In genomic region chr11:98383261-98384030, GRCm38 (mm10) we compare ENCODE assay signal across 10 mouse cellular contexts. TPM values are rescaled to one million over a fixed set of nuclear protein-coding genes. Genes with fewer than 3 reads are reported as not detected.
A peak's percentile ranks its signal among the peaks of the same experiment; 100 is the strongest.
DNase-seq lines count a peak whose midpoint lies in the region; ATAC-seq and TF ChIP-seq lines count a peak whose summit lies in the region.
"Had no signal": no experiment of that assay in that cellular context is flagged by ENCODE, and none has a peak within 500 bp of the region (broad histone marks: within the 10 kb centered on the region; RNA-seq: fewer than 3 reads in every experiment).

Gene Tcap, plus strand, starts transcription at chr11:98383811.

- H3K27ac ChIP-seq in forebrain, embryonic 13.5 days, result no peak within 1 kb of the TSS
- H3K27ac ChIP-seq in forebrain, postnatal 0 days (ENCODE audit: low read depth, low read length), result no peak within 1 kb of the TSS
- no peak within 1 kb of the TSS for H3K27ac ChIP-seq in midbrain, embryonic 11.5 days (ENCODE audit: low read depth, low read length)
- no peak within 1 kb of the TSS for H3K27ac ChIP-seq in midbrain, embryonic 13.5 days
- H3K27ac ChIP-seq: embryonic facial prominence, embryonic 12.5 days had no signal

- no peak for ATAC-seq in forebrain, embryonic 13.5 days
- no peak for ATAC-seq in forebrain, postnatal 0 days
- ATAC-seq in midbrain, embryonic 11.5 days (ENCODE audit: low FRiP score), result no peak
- no peak for ATAC-seq in midbrain, embryonic 13.5 days

- TF ChIP-seq CTCF in forebrain, postnatal 0 days (IDR thresholded peaks at IDR 0.05; ENCODE audit: low read depth), result no peak

- 0 out of 2 replicates have a peak, but pooled peaks cover 2% of the 10 kb centered on the region for H3K4me1 ChIP-seq in forebrain, embryonic 13.5 days
- no peaks in the 10 kb centered on the region for H3K4me1 ChIP-seq in forebrain, postnatal 0 days (ENCODE audit: insufficient read depth)
- H3K4me1 ChIP-seq in midbrain, embryonic 11.5 days (ENCODE audit: control insufficient read depth, insufficient read depth, low read length), result no peaks in the 10 kb centered on the region
- H3K4me1 ChIP-seq in midbrain, embryonic 13.5 days (replicated peaks), result peaks cover 4% of the 10 kb centered on the region; the same call in 1 of the 2 replicates
- H3K4me1 ChIP-seq: embryonic facial prominence, embryonic 12.5 days had no signal

- no peak within 1 kb of the TSS for H3K4me3 ChIP-seq in forebrain, embryonic 13.5 days
- H3K4me3 ChIP-seq in forebrain, postnatal 0 days (ENCODE audit: low read depth, low read length), result no peak within 1 kb of the TSS
- no peak within 1 kb of the TSS for H3K4me3 ChIP-seq in midbrain, embryonic 11.5 days (ENCODE audit: low read depth, low read length)
- H3K4me3 ChIP-seq in midbrain, embryonic 13.5 days (replicated peaks), result no peak within 1 kb of the TSS
- H3K4me3 ChIP-seq: embryonic facial prominence, embryonic 12.5 days had no signal

- WGBS in forebrain, embryonic 13.5 days, result 66% methylated on average over 14 of the region's 14 CpGs
- 69% methylated on average over 14 of the region's 14 CpGs for WGBS in forebrain, postnatal 0 days
- 63% methylated on average over 14 of the region's 14 CpGs for WGBS in midbrain, embryonic 11.5 days
- 67% methylated on average over 14 of the region's 14 CpGs for WGBS in midbrain, embryonic 13.5 days

- no peaks in the 10 kb centered on the region for H3K9me3 ChIP-seq in forebrain, embryonic 13.5 days (replicated peaks)
- no peaks in the 10 kb centered on the region for H3K9me3 ChIP-seq in forebrain, postnatal 0 days (ENCODE audit: low read length)
- no peaks in the 10 kb centered on the region for H3K9me3 ChIP-seq in midbrain, embryonic 11.5 days (ENCODE audit: control insufficient read depth, low read length)
- no peaks in the 10 kb centered on the region for H3K9me3 ChIP-seq in midbrain, embryonic 13.5 days
- H3K9me3 ChIP-seq: embryonic facial prominence, embryonic 12.5 days had no signal

- no peak for DNase-seq in forebrain, postnatal 0 days
- peak; percentile 73 for DNase-seq in midbrain, embryonic 11.5 days (ENCODE audit: low spot score, missing footprints)
- DNase-seq in heart, adult 8-10 months (ENCODE audit: low spot score), result no peak
- peak; percentile 97 for DNase-seq in skeletal muscle tissue, adult 2 months (ENCODE audit: low read depth, low spot score)
- no peak for DNase-seq in embryo, embryonic 9.5 days (ENCODE audit: extremely low spot score)
- no peak for DNase-seq in thymus, postnatal 0 days (ENCODE audit: low spot score)

- H3K27me3 ChIP-seq in forebrain, embryonic 13.5 days, result peaks cover 45% of the 10 kb centered on the region
- no peaks in the 10 kb centered on the region; the same call in 1 of the 2 replicates for H3K27me3 ChIP-seq in forebrain, postnatal 0 days (ENCODE audit: insufficient read depth, low read length)
- H3K27me3 ChIP-seq in midbrain, embryonic 11.5 days (ENCODE audit: control insufficient read depth, insufficient read depth, low read length), result peaks cover 23% of the 10 kb centered on the region
- H3K27me3 ChIP-seq in midbrain, embryonic 13.5 days, result peaks cover 43% of the 10 kb centered on the region

- H3K4me2 ChIP-seq in forebrain, embryonic 13.5 days, result no peak within 1 kb of the TSS
- H3K4me2 ChIP-seq in forebrain, postnatal 0 days (ENCODE audit: low read depth), result no peak within 1 kb of the TSS
- H3K4me2 ChIP-seq in midbrain, embryonic 11.5 days, result no peak within 1 kb of the TSS
- H3K4me2 ChIP-seq in midbrain, embryonic 13.5 days (replicated peaks), result no peak within 1 kb of the TSS
- H3K4me2 ChIP-seq: embryonic facial prominence, embryonic 12.5 days had no signal

- H3K9ac ChIP-seq in forebrain, embryonic 13.5 days, result 0 out of 2 replicates have a peak within 1 kb of the TSS, but pooled peaks have one; percentile 8
- no peak within 1 kb of the TSS for H3K9ac ChIP-seq in forebrain, postnatal 0 days
- H3K9ac ChIP-seq in midbrain, embryonic 11.5 days (ENCODE audit: low read length), result no peak within 1 kb of the TSS
- no peak within 1 kb of the TSS for H3K9ac ChIP-seq in midbrain, embryonic 13.5 days (replicated peaks)
- H3K9ac ChIP-seq: embryonic facial prominence, embryonic 12.5 days had no signal

- H3K36me3 ChIP-seq in forebrain, embryonic 13.5 days (ENCODE audit: poor library complexity, severe bottlenecking), result peaks cover 27% of the 10 kb centered on the region
- peaks cover 22% of the 10 kb centered on the region for H3K36me3 ChIP-seq in forebrain, postnatal 0 days (ENCODE audit: insufficient read depth)
- peaks cover 9% of the 10 kb centered on the region for H3K36me3 ChIP-seq in midbrain, embryonic 11.5 days (ENCODE audit: control insufficient read depth, insufficient read depth, low read length)
- H3K36me3 ChIP-seq in midbrain, embryonic 13.5 days, result peaks cover 30% of the 10 kb centered on the region

RNA-seq across cellular contexts. Expression of gene Tcap, which starts in this region (rescaled TPM):
- polyA plus RNA-seq in forebrain, embryonic 13.5 days (2015; fragmentation: Nextera tagmentation; extraction: Ambion mirVana), result 0.18 and 0.19 TPM in 2 replicates
- 0.23 TPM in 1 of 2 replicates, not detected in the other for total RNA-seq in forebrain, postnatal 0 days (2014; rRNA removed)
- not detected in 2 replicates for polyA plus RNA-seq in forebrain, postnatal 0 days (2015; fragmentation: Nextera tagmentation; extraction: Ambion mirVana)
- not detected in 2 replicates for polyA plus RNA-seq in midbrain, embryonic 11.5 days (2014; fragmentation: Nextera tagmentation; extraction: Ambion mirVana)
- polyA plus RNA-seq in midbrain, embryonic 13.5 days (2015; fragmentation: Nextera tagmentation; extraction: Ambion mirVana), result 0.23 and 0.28 TPM in 2 replicates
- 1,000 to 10,000 TPM; 2,176 to 4,520 (median 3,450) TPM for total RNA-seq in heart, adult 8-10 months (2022)
- 0.22 TPM in 1 of 2 replicates, not detected in the other for polyA plus RNA-seq in thymus, postnatal 0 days (2015; fragmentation: Nextera tagmentation; extraction: Ambion mirVana)
- total RNA-seq: megakaryocyte, adult 5-6 weeks had no signal

Comparison
In these comparisons a context has a peak if more than half of its experiments do, and no peak if none do; other contexts are left out.
1. RNA of gene Tcap (total RNA-seq): 2,176 to 4,520 TPM in heart, adult 8-10 months; 0.23 TPM in forebrain, postnatal 0 days; every median in the first group is over 1,000 times any median in the second.
2. Peak in DNase-seq in midbrain, embryonic 11.5 days; RNA of the gene not detected or under 1 TPM.